Mouse (Mus musculus): Measurements from ENCODE around the gene Cnbp.

Cnbp gene

GRCm38 (mm10) chr6:87806028-87806427 is 44.9 kb downstream of the Cnbp start:
- no peak for DNase-seq (ENCODE audit: low spot score)

DNA sequence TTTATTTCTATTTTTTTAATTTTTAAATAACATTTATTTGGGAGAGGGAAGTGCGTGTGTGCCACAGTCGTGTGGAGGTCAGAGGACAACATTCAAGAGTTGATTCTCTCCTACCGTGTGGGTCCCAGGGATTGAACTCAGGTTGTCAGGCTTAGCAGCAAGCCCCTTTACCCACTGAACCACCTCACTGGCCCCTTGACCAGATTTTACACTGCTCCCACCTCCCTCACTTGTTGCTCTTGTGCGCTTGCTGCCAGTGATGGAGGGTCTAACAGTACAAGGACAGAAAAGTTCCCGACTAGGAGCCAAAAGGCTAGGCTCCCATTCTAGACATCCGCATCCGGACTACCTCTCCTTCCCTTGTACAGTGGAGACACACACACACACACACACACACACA is 45.5 kb downstream of the Cnbp start:
- DNase-seq (ENCODE audit: low spot score), result no peak

DNA sequence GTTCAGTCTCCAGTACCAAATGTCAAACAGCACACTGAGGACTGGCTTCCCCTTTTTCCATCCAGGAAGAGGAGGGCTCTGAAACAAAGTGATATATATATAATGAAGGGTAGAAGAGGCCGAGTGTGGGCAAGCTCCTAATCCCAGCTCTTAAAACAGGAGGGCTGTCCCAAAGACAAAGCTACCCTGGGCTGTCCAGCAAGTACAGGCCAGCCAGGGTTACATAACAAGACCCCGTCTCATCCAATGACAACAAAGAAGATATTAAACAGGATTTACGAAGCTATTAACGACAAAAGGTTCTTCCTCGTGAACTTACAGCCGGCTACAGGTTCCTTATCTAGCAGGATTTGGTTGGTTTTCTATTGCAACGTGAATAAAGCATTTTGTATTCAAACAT is 46.0 kb downstream of the Cnbp start:
- DNase-seq (ENCODE audit: low spot score), result no peak

DNA sequence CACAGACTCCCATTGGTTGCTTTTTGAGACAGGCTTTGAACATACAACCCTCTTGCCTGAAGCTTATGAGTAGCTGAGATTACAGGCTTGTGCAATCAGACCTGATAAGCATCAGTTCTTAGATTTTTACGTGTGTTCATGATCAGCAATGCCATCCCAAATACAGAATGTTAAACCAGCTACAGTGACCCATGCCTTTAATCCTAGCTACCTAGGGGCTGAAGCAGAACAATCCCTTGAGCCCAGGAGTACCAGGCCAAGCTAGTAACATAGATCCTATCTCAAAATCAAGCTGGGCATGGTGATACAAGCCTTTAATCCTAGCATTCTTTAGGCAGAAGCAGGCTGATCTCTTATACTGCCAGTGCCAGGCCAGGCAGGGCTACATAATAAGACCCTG is 46.9 kb downstream of the Cnbp start:
- DNase-seq (ENCODE audit: low spot score), result no peak

DNA sequence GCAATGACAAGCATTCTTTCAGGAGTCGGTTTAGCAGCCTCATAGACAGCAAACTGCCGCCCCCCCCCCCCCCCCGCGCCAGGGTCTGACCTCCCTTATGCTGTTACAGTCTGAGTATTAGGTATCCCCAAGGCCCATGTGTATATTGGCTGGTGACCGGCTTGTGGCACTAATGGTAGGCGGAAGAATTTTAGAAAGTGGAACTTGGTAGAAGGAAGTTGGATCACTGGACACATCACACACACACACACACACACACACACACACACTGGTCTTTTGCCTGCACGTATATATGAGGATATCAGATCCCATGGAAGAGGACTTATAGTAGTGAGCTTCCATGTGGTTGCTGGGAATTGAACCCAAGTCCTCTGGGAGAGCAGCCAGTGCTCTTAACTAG is 48.4 kb downstream of the Cnbp start:
- no peak for DNase-seq (ENCODE audit: low spot score)

GRCm38 (mm10) chr6:87799576-87799975 is 51.3 kb downstream of the Cnbp start:
- DNase-seq (ENCODE audit: low spot score), result no peak

GRCm38 (mm10) chr6:87797321-87797720 is 53.6 kb downstream of the Cnbp start:
- DNase-seq (ENCODE audit: low spot score), result peak; percentile 70

- no peak for DNase-seq (ENCODE audit: low spot score)
Measured at GRCm38 (mm10) chr6:87796251-87796880, 54.5 kb downstream of the Cnbp start.

DNA sequence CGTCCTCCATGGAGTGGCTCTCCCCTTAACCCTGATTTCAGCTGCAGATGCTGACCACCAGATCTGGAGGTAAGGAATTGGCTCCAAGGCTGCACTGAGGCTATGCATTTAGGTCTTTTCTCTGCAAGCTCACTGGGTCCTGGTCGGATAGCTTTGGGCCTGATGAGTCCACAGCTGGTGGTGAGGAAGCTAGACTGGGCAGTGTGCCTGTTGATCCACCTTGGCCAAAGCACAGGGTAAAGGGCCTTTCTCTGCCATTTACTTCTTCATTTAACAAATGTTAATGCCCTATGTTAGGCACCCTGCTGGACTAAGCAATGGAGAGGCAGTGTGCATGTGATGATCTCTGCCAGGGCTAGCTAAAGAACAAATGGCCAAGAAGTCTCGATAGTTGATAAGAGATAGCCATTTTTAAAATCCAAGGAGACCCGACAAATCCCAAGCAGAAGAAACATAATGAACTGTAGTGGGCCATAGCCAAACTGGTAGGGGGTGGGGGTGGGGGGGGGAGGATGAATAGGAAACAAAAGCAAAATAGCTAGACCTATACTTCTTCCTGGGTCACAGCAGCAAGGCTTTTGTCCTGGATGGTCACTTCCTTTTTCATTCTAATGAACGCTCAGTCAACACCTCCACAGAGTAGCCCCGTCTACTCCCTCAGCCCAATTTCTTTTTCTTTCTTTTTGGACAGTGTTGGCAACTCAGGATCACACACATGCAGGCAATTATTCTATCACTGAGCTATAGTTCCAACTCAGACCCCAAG is 55.3 kb downstream of the Cnbp start:
- no peak for DNase-seq (ENCODE audit: low spot score)

DNA sequence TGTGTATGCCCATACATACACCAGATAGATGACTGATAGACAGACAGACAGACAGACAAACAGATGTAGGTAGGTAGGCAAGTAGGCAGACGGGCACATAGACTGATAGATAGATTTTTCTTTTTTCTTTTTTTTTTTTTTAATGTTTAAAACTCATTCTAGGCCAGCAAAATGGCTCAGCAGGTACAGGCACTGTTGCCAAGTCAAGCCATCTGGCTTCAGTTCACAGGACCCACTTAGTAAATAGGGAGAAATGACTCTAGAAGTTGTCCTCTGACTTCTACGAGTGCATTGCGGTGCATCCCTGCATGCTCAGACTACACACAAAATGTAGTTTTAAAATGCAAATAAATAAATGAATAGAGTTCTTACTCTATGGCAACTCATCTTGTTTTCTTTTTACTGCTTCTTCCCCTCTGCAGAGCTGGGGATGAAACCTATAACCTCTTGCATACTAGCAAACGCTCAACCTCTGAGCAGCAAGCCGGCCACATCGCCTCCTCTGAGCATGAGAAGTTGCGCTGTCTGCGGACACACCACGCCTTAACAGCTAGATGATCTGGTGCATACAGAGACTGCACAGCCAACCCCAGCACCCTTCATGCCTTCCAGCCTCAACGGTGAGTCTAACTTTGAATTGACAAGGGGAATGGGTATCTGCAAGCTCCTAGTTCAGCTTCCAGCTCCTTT is 56.9 kb downstream of the Cnbp start:
- DNase-seq (ENCODE audit: low spot score), result no peak
